Comparison of ENCODE assay signal across 17 mouse cellular contexts in genomic region chr12:21325266-21325665, GRCm38 (mm10).
"Had no signal": no experiment of that assay in that cellular context is flagged by ENCODE, and none has a peak within 500 bp of the region (broad histone marks: within the 10 kb centered on the region; RNA-seq: fewer than 3 reads in every experiment).

No protein-coding gene starts in this region.

- H3K4me3 ChIP-seq: lung, embryonic 15.5 days; megakaryocyte, embryonic 14.5 days; midbrain, embryonic 12.5 days; neural tube, embryonic 12.5 days; stomach, embryonic 15.5 days had no signal

- H3K27ac ChIP-seq: lung, embryonic 15.5 days; macrophage; midbrain, embryonic 12.5 days; neural tube, embryonic 12.5 days; stomach, embryonic 15.5 days; stomach, postnatal 0 days had no signal

- H3K4me1 ChIP-seq: lung, embryonic 15.5 days; midbrain, embryonic 12.5 days; neural tube, embryonic 12.5 days; stomach, embryonic 15.5 days had no signal

- H3K27me3 ChIP-seq: lung, embryonic 15.5 days; megakaryocyte, embryonic 14.5 days; midbrain, embryonic 12.5 days; neural tube, embryonic 12.5 days; stomach, embryonic 15.5 days had no signal

- H3K9me3 ChIP-seq: lung, embryonic 15.5 days; megakaryocyte, embryonic 14.5 days; midbrain, embryonic 12.5 days; neural tube, embryonic 12.5 days; stomach, embryonic 15.5 days had no signal

- H3K4me2 ChIP-seq: lung, embryonic 15.5 days; midbrain, embryonic 12.5 days; neural tube, embryonic 12.5 days; stomach, embryonic 15.5 days had no signal

- DNase-seq: liver, postnatal 0 days; lung, adult 2 months; lung, postnatal 14 days; lung, postnatal 36 days; midbrain, embryonic 14.5 days; right cerebral cortex, postnatal 14 days; thymus, adult 2 months; thymus, postnatal 25 days; thymus, postnatal 4 days had no signal

- ATAC-seq: liver, postnatal 0 days; lung, postnatal 0 days had no signal

- H3K9ac ChIP-seq: liver, postnatal 0 days; lung, embryonic 15.5 days; midbrain, embryonic 12.5 days; neural tube, embryonic 12.5 days; stomach, embryonic 15.5 days had no signal
